Mouse (Mus musculus) E14TG2a.4 (cell line): Measurements from ENCODE around the gene Gm20388.

Source experiments
- CTCF ChIP-seq: conservative IDR thresholded peaks from 2 replicates; pipeline ENCODE4 v1.5.1; 2014; ENCODE audit warnings: low read length
- NANOG ChIP-seq: IDR thresholded peaks from 2 replicates; pipeline ENCODE4 v1.6.1; 2014; ENCODE audit warnings: borderline replicate concordance, low read length, mixed read lengths
- POU5F1 ChIP-seq: IDR thresholded peaks from 2 replicates; pipeline ENCODE4 v1.6.1; 2014; ENCODE audit warnings: low read length, borderline replicate concordance

- TF ChIP-seq CTCF = no peak
- no peak for TF ChIP-seq NANOG
- no peak for TF ChIP-seq POU5F1
Measured at GRCm38 (mm10) chr8:123041774-123042105, 3131.1 kb downstream of the Gm20388 start.
